Mouse (Mus musculus): ENCODE data around the gene Trmt112. TPM values are rescaled to one million over a fixed set of nuclear protein-coding genes. Genes with fewer than 3 reads are reported as not detected.

The Trmt112 gene
- polyA plus RNA-seq, 1 experiment from 2014 or later = 150 TPM

GRCm38 (mm10) chr19:6928080-6928479 lies 18.6 kb downstream of the Trmt112 start:
- Histone ChIP-seq H3K36me3 (ENCODE audit: control insufficient read depth, insufficient read depth, low read length) (no peaks in the 10 kb centered on the region), H3K4me3 (ENCODE audit: low read depth, low read length) (no peak overlapping the region)

GRCm38 (mm10) chr19:6931002-6931401 lies 21.5 kb downstream of the Trmt112 start:
- H3K9me3 ChIP-seq (replicated peaks; ENCODE audit: control insufficient read depth, low read length) = no peaks in the 10 kb centered on the region
- H3K36me3 ChIP-seq (ENCODE audit: control insufficient read depth, insufficient read depth, low read length) = no peaks in the 10 kb centered on the region
- peaks cover 3% of the 10 kb centered on the region; the same call in 1 of the 2 replicates for H3K4me1 ChIP-seq (ENCODE audit: control insufficient read depth, insufficient read depth, low read length)
- H3K4me3 ChIP-seq (ENCODE audit: low read depth, low read length) = no peak overlapping the region
- 0% methylated on average over 2 of the region's 2 CpGs for WGBS
- ATAC-seq (no peak), DNase-seq (ENCODE audit: low spot score) (no peak)
- no peak overlapping the region for H3K4me2 ChIP-seq (ENCODE audit: low read length)
- no peak overlapping the region for H3K9ac ChIP-seq (ENCODE audit: low read length)
- H3K27ac ChIP-seq (ENCODE audit: low read depth, low read length) = no peak overlapping the region
- peaks cover 84% of the 10 kb centered on the region for H3K27me3 ChIP-seq (replicated peaks; ENCODE audit: control insufficient read depth, insufficient read depth, low read length)

More at GRCm38 (mm10) chr19:6928080-6928479, 18.6 kb downstream of the Trmt112 start:
- peak overlapping the region; percentile 21; the same call in 1 of the 2 replicates for H3K9ac ChIP-seq (ENCODE audit: low read length)
- no peaks in the 10 kb centered on the region; the same call in 1 of the 2 replicates for H3K4me1 ChIP-seq (ENCODE audit: control insufficient read depth, insufficient read depth, low read length)
- WGBS = 9% methylated on average over 9 of the region's 9 CpGs
- H3K27ac ChIP-seq (ENCODE audit: low read depth, low read length) = no peak overlapping the region
- H3K9me3 ChIP-seq (replicated peaks; ENCODE audit: control insufficient read depth, low read length) = no peaks in the 10 kb centered on the region
- no peak overlapping the region for H3K4me2 ChIP-seq (ENCODE audit: low read length)
- H3K27me3 ChIP-seq (replicated peaks; ENCODE audit: control insufficient read depth, insufficient read depth, low read length) = peaks cover 85% of the 10 kb centered on the region
- DNase-seq (ENCODE audit: low spot score) (no peak), ATAC-seq (no peak)

GRCm38 (mm10) chr19:6932018-6932417 lies 22.5 kb downstream of the Trmt112 start:
- DNase-seq (ENCODE audit: low spot score) = no peak
- Histone ChIP-seq H3K36me3 (ENCODE audit: control insufficient read depth, insufficient read depth, low read length) (no peaks in the 10 kb centered on the region), H3K9ac (ENCODE audit: low read length) (no peak overlapping the region), H3K27me3 (replicated peaks; ENCODE audit: control insufficient read depth, insufficient read depth, low read length) (peaks cover 79% of the 10 kb centered on the region), H3K4me1 (ENCODE audit: control insufficient read depth, insufficient read depth, low read length) (peaks cover 3% of the 10 kb centered on the region; the same call in 1 of the 2 replicates), H3K4me2 (ENCODE audit: low read length) (no peak overlapping the region), H3K9me3 (replicated peaks; ENCODE audit: control insufficient read depth, low read length) (no peaks in the 10 kb centered on the region), H3K4me3 (ENCODE audit: low read depth, low read length) (no peak overlapping the region), H3K27ac (ENCODE audit: low read depth, low read length) (no peak overlapping the region)
- WGBS = 45% methylated on average over 1 of the region's 1 CpGs
- ATAC-seq = no peak

- DNase-seq (ENCODE audit: low spot score) (no peak), ATAC-seq (no peak)
- Histone ChIP-seq H3K9me3 (replicated peaks; ENCODE audit: control insufficient read depth, low read length) (no peaks in the 10 kb centered on the region), H3K4me3 (ENCODE audit: low read depth, low read length) (no peak overlapping the region), H3K9ac (ENCODE audit: low read length) (peak overlapping the region; percentile 56; the same call in 1 of the 2 replicates), H3K27ac (ENCODE audit: low read depth, low read length) (no peak overlapping the region), H3K27me3 (replicated peaks; ENCODE audit: control insufficient read depth, insufficient read depth, low read length) (peaks cover 68% of the 10 kb centered on the region), H3K4me2 (ENCODE audit: low read length) (no peak overlapping the region), H3K4me1 (ENCODE audit: control insufficient read depth, insufficient read depth, low read length) (peaks cover 3% of the 10 kb centered on the region; the same call in 1 of the 2 replicates), H3K36me3 (ENCODE audit: control insufficient read depth, insufficient read depth, low read length) (no peaks in the 10 kb centered on the region)
- WGBS = 17% methylated on average over 4 of the region's 4 CpGs
These were observed 23.6 kb downstream of the Trmt112 start for GRCm38 (mm10) chr19:6933102-6933435.

GRCm38 (mm10) chr19:6933436-6934194 lies 24.1 kb downstream of the Trmt112 start:
- no peaks in the 10 kb centered on the region for H3K36me3 ChIP-seq (ENCODE audit: control insufficient read depth, insufficient read depth, low read length)
- H3K27ac ChIP-seq (ENCODE audit: low read depth, low read length) = no peak overlapping the region
- H3K4me1 ChIP-seq (ENCODE audit: control insufficient read depth, insufficient read depth, low read length) = peaks cover 5% of the 10 kb centered on the region; the same call in 1 of the 2 replicates
- H3K9ac ChIP-seq (ENCODE audit: low read length) = peak overlapping the region; percentile 56
- peak overlapping the region; percentile 59 for H3K4me2 ChIP-seq (ENCODE audit: low read length)
- H3K9me3 ChIP-seq (replicated peaks; ENCODE audit: control insufficient read depth, low read length) = no peaks in the 10 kb centered on the region
- 5% methylated on average over 55 of the region's 58 CpGs for WGBS
- H3K4me3 ChIP-seq (ENCODE audit: low read depth, low read length) = peak overlapping the region; percentile 33
- H3K27me3 ChIP-seq (replicated peaks; ENCODE audit: control insufficient read depth, insufficient read depth, low read length) = peaks cover 64% of the 10 kb centered on the region
- ATAC-seq (peak; percentile 62), DNase-seq (ENCODE audit: low spot score) (no peak)

GRCm38 (mm10) chr19:6934195-6934977 lies 24.9 kb downstream of the Trmt112 start, which contains the start of gene Kcnk4:
Gene Kcnk4, minus strand, starts transcription at chr19:6934515.
- H3K4me3 ChIP-seq (ENCODE audit: low read depth, low read length) = peak within 1 kb of the TSS; percentile 33
- no peak for DNase-seq (ENCODE audit: low spot score)
- 9% methylated on average over 23 of the region's 23 CpGs for WGBS
- H3K36me3 ChIP-seq (ENCODE audit: control insufficient read depth, insufficient read depth, low read length) = no peaks in the 10 kb centered on the region
- peak within 1 kb of the TSS; percentile 59 for H3K4me2 ChIP-seq (ENCODE audit: low read length)
- H3K27ac ChIP-seq (ENCODE audit: low read depth, low read length) = no peak within 1 kb of the TSS
- H3K4me1 ChIP-seq (ENCODE audit: control insufficient read depth, insufficient read depth, low read length) = peaks cover 5% of the 10 kb centered on the region; the same call in 1 of the 2 replicates
- no peaks in the 10 kb centered on the region for H3K9me3 ChIP-seq (replicated peaks; ENCODE audit: control insufficient read depth, low read length)
- peaks cover 61% of the 10 kb centered on the region for H3K27me3 ChIP-seq (replicated peaks; ENCODE audit: control insufficient read depth, insufficient read depth, low read length)
- H3K9ac ChIP-seq (ENCODE audit: low read length) = peak within 1 kb of the TSS; percentile 56
- peak; percentile 16; the same call in 1 of the 2 replicates for ATAC-seq

GRCm38 (mm10) chr19:6936299-6936698 lies 26.8 kb downstream of the Trmt112 start:
- no peak overlapping the region for H3K9ac ChIP-seq (ENCODE audit: low read length)
- H3K36me3 ChIP-seq (ENCODE audit: control insufficient read depth, insufficient read depth, low read length) = no peaks in the 10 kb centered on the region
- no peak overlapping the region for H3K4me2 ChIP-seq (ENCODE audit: low read length)
- DNase-seq (ENCODE audit: low spot score) (no peak), ATAC-seq (no peak)
- no peak overlapping the region for H3K27ac ChIP-seq (ENCODE audit: low read depth, low read length)
- 28% methylated on average over 3 of the region's 3 CpGs for WGBS
- H3K4me3 ChIP-seq (ENCODE audit: low read depth, low read length) = no peak overlapping the region
- peaks cover 21% of the 10 kb centered on the region for H3K4me1 ChIP-seq (ENCODE audit: control insufficient read depth, insufficient read depth, low read length)
- peaks cover 49% of the 10 kb centered on the region for H3K27me3 ChIP-seq (replicated peaks; ENCODE audit: control insufficient read depth, insufficient read depth, low read length)
- no peaks in the 10 kb centered on the region for H3K9me3 ChIP-seq (replicated peaks; ENCODE audit: control insufficient read depth, low read length)

GRCm38 (mm10) chr19:6937541-6938465 lies 28.3 kb downstream of the Trmt112 start:
- H3K36me3 ChIP-seq (ENCODE audit: control insufficient read depth, insufficient read depth, low read length) = no peaks in the 10 kb centered on the region
- ATAC-seq (no peak), DNase-seq (ENCODE audit: low spot score) (no peak)
- H3K4me2 ChIP-seq (ENCODE audit: low read length) = no peak overlapping the region
- no peaks in the 10 kb centered on the region for H3K9me3 ChIP-seq (replicated peaks; ENCODE audit: control insufficient read depth, low read length)
- H3K9ac ChIP-seq (ENCODE audit: low read length) = no peak overlapping the region
- no peak overlapping the region for H3K27ac ChIP-seq (ENCODE audit: low read depth, low read length)
- no peak overlapping the region for H3K4me3 ChIP-seq (ENCODE audit: low read depth, low read length)
- 77% methylated on average over 16 of the region's 16 CpGs for WGBS
- peaks cover 25% of the 10 kb centered on the region for H3K4me1 ChIP-seq (ENCODE audit: control insufficient read depth, insufficient read depth, low read length)
- H3K27me3 ChIP-seq (replicated peaks; ENCODE audit: control insufficient read depth, insufficient read depth, low read length) = peaks cover 35% of the 10 kb centered on the region
